Mouse (Mus musculus): ENCODE measurements at regions not wholly inside any gene's neighbourhood (a gene's known extent, or its start where the extent isn't known, plus 50 kb on each side); places are given as distances from the start of the nearest gene placed in this dataset.

GRCm38 (mm10) chr5:35162120-35162519 is 56.6 kb upstream of the Lrpap1 start:
- Histone ChIP-seq H3K4me1 (replicated peaks) (peaks cover 29% of the 10 kb centered on the region), H3K4me2 (no peak overlapping the region), H3K27me3 (0 out of 2 replicates have a peak, but pooled peaks cover 5% of the 10 kb centered on the region), H3K9ac (replicated peaks) (no peak overlapping the region), H3K4me3 (replicated peaks) (no peak overlapping the region), H3K9me3 (no peaks in the 10 kb centered on the region), H3K27ac (no peak overlapping the region), H3K36me3 (no peaks in the 10 kb centered on the region)
- ATAC-seq (ENCODE audit: insufficient number of reproducible peaks, insufficient read depth, low FRiP score, low TSS enrichment, low read depth) = no peak
- WGBS = 92% methylated on average over 3 of the region's 3 CpGs

GRCm38 (mm10) chr5:35160929-35161815 is 55.6 kb upstream of the Lrpap1 start:
- H3K4me3 ChIP-seq (replicated peaks) = no peak overlapping the region
- H3K9ac ChIP-seq (replicated peaks) = no peak overlapping the region
- no peaks in the 10 kb centered on the region for H3K36me3 ChIP-seq
- H3K27ac ChIP-seq = no peak overlapping the region
- no peaks in the 10 kb centered on the region for H3K9me3 ChIP-seq
- no peak for ATAC-seq (ENCODE audit: insufficient number of reproducible peaks, insufficient read depth, low FRiP score, low TSS enrichment, low read depth)
- WGBS = 78% methylated on average over 5 of the region's 5 CpGs
- H3K4me2 ChIP-seq = no peak overlapping the region
- 0 out of 2 replicates have a peak, but pooled peaks cover 5% of the 10 kb centered on the region for H3K27me3 ChIP-seq
- peaks cover 32% of the 10 kb centered on the region for H3K4me1 ChIP-seq (replicated peaks)

- no peaks in the 10 kb centered on the region for H3K36me3 ChIP-seq
- H3K4me3 ChIP-seq (replicated peaks) = no peak overlapping the region
- no peak overlapping the region for H3K9ac ChIP-seq (replicated peaks)
- 79% methylated on average over 4 of the region's 4 CpGs for WGBS
- H3K4me2 ChIP-seq = no peak overlapping the region
- H3K27ac ChIP-seq = no peak overlapping the region
- 0 out of 2 replicates have a peak, but pooled peaks cover 5% of the 10 kb centered on the region for H3K27me3 ChIP-seq
- no peak for ATAC-seq (ENCODE audit: insufficient number of reproducible peaks, insufficient read depth, low FRiP score, low TSS enrichment, low read depth)
- H3K9me3 ChIP-seq = no peaks in the 10 kb centered on the region
- H3K4me1 ChIP-seq (replicated peaks) = peaks cover 35% of the 10 kb centered on the region
These were observed 54.3 kb upstream of the Lrpap1 start for GRCm38 (mm10) chr5:35159854-35160253.

DNA sequence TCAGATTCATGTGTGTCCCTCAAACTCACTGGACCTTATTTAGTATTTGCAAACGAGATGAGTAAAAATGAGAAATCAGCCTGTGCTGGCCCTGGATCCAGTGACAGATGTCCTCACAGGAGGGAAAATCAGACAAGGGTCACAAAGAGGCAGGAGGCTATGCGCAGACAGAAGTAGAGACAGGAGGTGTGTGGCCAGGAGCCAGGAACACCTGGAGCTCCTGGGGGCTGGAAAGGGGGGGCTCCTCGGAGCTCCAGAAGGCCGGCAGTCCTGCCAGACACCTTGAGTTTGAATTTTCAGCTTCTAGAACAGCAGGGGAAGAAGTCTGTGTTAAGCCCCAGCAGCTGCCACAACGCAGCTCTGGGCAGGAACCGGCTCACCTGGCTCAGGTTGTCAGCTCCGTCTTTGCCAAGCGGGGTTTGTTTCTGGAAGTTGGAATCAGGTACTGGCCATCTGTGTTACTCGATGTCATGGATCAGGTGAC is 53.7 kb upstream of the Lrpap1 start:
- WGBS = 29% methylated on average over 9 of the region's 9 CpGs
- Histone ChIP-seq H3K36me3 (no peaks in the 10 kb centered on the region), H3K4me3 (replicated peaks) (no peak overlapping the region), H3K4me2 (peak overlapping the region; percentile 13; the same call in 1 of the 2 replicates), H3K4me1 (replicated peaks) (peaks cover 35% of the 10 kb centered on the region), H3K9ac (replicated peaks) (no peak overlapping the region), H3K27me3 (0 out of 2 replicates have a peak, but pooled peaks cover 5% of the 10 kb centered on the region), H3K27ac (peak overlapping the region; percentile 66), H3K9me3 (no peaks in the 10 kb centered on the region)
- no peak for ATAC-seq (ENCODE audit: insufficient number of reproducible peaks, insufficient read depth, low FRiP score, low TSS enrichment, low read depth)

DNA sequence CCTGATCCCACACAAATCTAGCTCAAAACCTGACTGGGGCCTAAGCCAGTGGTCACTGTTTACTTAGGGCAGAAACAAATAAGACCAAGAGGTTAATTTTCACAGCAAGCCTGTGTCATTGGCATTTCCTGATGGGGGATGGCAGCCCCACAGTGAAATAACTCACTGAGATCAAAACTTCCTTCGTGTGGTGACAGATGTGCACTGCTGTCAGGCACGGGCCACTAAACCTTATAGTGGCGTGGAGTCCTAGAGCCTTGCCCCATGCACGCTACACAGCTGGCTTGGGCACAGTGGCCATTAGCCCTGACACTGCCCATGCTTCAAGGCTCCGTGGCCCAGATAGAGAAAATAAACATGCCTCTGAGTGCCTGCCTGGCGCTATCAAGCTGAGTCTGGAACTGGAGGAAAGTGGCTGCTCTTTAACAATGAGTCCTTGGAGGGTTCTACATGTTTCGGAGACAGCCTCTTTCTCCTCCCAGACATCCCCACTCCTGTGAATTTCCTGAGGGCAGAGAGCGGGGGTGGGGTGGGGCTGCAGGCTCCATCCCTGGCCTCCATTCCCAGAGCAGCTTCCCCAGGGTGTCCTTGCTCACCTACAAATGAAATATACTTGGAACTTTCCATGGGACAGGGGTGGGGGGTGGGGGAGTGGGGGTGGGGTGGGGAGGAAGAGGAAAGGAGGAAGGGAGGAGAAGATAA is 52.9 kb upstream of the Lrpap1 start:
- Histone ChIP-seq H3K27ac (peak overlapping the region; percentile 66; the same call in 1 of the 2 replicates), H3K4me1 (replicated peaks) (peaks cover 35% of the 10 kb centered on the region)

GRCm38 (mm10) chr5:35156371-35156770 is 50.8 kb upstream of the Lrpap1 start:
- H3K4me3 ChIP-seq (replicated peaks) = no peak overlapping the region
- no peak overlapping the region for H3K4me2 ChIP-seq
- H3K27me3 ChIP-seq = 0 out of 2 replicates have a peak, but pooled peaks cover 5% of the 10 kb centered on the region
- H3K9me3 ChIP-seq = peaks cover 1% of the 10 kb centered on the region; the same call in 1 of the 2 replicates
- 30% methylated on average over 7 of the region's 7 CpGs for WGBS
- H3K27ac ChIP-seq = peak overlapping the region; percentile 35; the same call in 1 of the 2 replicates
- peaks cover 35% of the 10 kb centered on the region for H3K4me1 ChIP-seq (replicated peaks)
- no peak overlapping the region for H3K9ac ChIP-seq (replicated peaks)
- no peak for ATAC-seq (ENCODE audit: insufficient number of reproducible peaks, insufficient read depth, low FRiP score, low TSS enrichment, low read depth)
- no peaks in the 10 kb centered on the region for H3K36me3 ChIP-seq

More for the DNA sequence above, 52.9 kb upstream of the Lrpap1 start:
- H3K27me3 ChIP-seq = 0 out of 2 replicates have a peak, but pooled peaks cover 5% of the 10 kb centered on the region
- H3K36me3 ChIP-seq = no peaks in the 10 kb centered on the region
- no peaks in the 10 kb centered on the region for H3K9me3 ChIP-seq
- WGBS = 16% methylated on average over 8 of the region's 8 CpGs
- peak overlapping the region; percentile 7 for H3K4me2 ChIP-seq
- no peak overlapping the region for H3K9ac ChIP-seq (replicated peaks)
- no peak overlapping the region for H3K4me3 ChIP-seq (replicated peaks)
- no peak for ATAC-seq (ENCODE audit: insufficient number of reproducible peaks, insufficient read depth, low FRiP score, low TSS enrichment, low read depth)

- H3K4me3 ChIP-seq (replicated peaks) = no peak overlapping the region
- 78% methylated on average over 3 of the region's 3 CpGs for WGBS
- no peak overlapping the region for H3K9ac ChIP-seq (replicated peaks)
- no peak overlapping the region for H3K4me2 ChIP-seq
- H3K27me3 ChIP-seq = 0 out of 2 replicates have a peak, but pooled peaks cover 5% of the 10 kb centered on the region
- no peaks in the 10 kb centered on the region for H3K36me3 ChIP-seq
- no peak for ATAC-seq (ENCODE audit: insufficient number of reproducible peaks, insufficient read depth, low FRiP score, low TSS enrichment, low read depth)
- H3K4me1 ChIP-seq (replicated peaks) = peaks cover 35% of the 10 kb centered on the region
- peaks cover 4% of the 10 kb centered on the region; the same call in 1 of the 2 replicates for H3K9me3 ChIP-seq
- H3K27ac ChIP-seq = no peak overlapping the region
These were observed 50.2 kb upstream of the Lrpap1 start for GRCm38 (mm10) chr5:35155717-35156116.
